Mouse (Mus musculus) CD8-positive naive resting alpha-beta T cell, adult 2 months (primary cell): ENCODE data around the gene Cfap126.
"Not testable (repeated sequence)": the region's sequence is repeated elsewhere in the genome, so short reads cannot be mapped to it uniquely, and the experiment has no call there.

ENCODE experiments used
- DNase-seq, 2 experiments: peaks; one replicate each; pipeline ENCODE4 v3.0.0; 2022; ENCODE audit warnings: low read depth in 2 of 2, low spot score in 2 of 2

Gene Cfap126

GRCm38 (mm10) chr1:171113873-171114299, at the start of gene Cfap126:
Gene Cfap126, plus strand, starts transcription at chr1:171113918.
- peak; percentile 10 to 14 for DNase-seq

- peak; percentile 67 to 68 for DNase-seq
Observed at GRCm38 (mm10) chr1:171064491-171065242, 49.1 kb upstream of the Cfap126 start, which contains the start of gene Fcgr3. Gene Fcgr3, minus strand, starts transcription at chr1:171064935.

DNA sequence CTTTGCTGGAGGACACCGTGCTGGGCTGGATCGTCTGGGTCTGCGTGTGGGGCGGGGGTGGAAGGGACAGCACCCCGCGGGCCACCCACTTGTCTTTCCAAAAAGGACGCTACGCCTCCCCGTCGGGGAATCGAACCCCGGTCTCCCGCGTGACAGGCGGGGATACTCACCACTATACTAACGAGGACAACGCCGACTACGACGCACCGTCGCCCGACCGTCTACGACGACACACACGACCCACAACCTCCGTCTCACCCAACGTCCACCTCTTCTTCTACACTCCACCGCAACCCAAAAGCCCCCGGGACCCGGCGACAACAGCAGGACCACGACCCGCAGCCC, 48.5 kb upstream of the Cfap126 start:
- peak in 1 of 2 experiments; percentile 53 for DNase-seq

DNA sequence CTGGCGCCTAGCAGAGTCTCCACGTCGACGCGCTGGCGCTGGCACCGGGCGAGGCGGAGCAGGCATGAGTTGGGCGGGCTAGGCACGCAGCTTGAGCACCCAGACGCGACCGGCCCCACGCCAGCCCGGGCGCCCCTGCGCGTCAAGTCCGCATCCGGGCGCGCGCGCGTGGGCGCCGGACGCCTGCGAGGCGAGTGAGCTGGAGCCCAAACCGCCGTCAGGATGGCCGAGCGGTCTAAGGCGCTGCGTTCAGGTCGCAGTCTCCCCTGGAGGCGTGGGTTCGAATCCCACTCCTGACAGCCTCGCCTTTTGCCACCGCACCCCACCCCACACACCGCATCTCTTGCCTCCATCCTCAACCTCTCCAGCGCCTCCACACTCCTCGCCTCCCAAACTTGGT, 48.0 kb upstream of the Cfap126 start:
- peak in 1 of 2 experiments; percentile 42 for DNase-seq

GRCm38 (mm10) chr1:171066583-171066982, 47.1 kb upstream of the Cfap126 start:
- DNase-seq, result not testable (repeated sequence)

DNA sequence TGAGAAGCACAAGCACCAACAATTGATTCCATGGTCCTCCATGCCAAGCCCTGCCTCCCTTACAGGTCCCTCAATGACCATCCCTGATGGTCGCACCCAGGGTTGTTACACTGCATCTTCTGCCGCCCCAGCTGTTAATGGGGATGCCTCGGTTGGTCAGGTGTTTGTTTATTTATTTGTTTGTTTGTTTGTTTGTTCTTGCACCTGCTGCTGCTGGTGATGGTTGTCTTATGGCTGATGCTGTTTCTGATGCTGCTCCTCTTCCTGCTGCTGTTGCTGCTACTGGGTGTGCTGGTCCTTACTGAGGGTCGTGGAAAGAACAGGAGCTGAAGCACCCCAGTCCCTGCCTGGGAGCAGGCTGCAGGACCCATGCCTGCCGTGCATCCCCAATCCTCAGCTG, 45.8 kb upstream of the Cfap126 start:
- DNase-seq, result not testable (repeated sequence)

DNA sequence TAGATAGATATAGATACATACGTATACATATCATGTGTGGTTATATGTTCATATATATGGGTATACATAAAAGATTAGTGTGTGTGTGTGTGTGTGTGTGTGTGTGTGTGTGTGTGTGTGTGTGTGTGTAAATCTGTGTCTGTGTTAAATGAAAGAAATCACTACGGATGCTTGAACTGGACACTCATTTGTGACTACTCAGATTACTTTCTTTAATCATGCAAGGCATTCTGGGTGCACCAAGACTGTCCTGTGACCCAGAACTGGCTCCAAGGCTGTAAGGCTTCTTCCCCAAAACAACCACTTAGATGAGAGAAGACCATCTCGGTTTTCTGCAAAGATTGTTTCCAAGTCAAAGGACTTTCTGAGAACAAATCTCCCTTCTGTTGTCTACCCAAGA, 44.2 kb upstream of the Cfap126 start:
- DNase-seq, result not testable (repeated sequence)

DNA sequence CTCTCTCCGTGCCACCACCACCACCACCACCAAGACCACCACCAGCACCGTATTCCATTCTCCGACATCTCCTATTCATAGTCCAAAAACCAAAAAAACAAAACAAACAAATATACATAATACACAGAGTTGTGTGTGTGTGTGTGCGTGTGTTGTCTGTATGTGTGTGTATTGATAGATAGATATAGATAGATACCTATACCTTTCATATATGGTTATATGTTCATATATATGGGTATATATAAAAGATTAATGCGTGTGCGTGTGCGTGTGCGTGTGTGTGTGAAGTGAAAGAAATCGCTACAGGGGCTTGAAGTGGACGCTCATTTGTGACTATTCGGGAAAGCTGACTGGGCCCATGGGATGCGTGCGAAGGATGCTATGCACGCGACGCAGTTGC, 42.8 kb upstream of the Cfap126 start:
- not testable (repeated sequence) for DNase-seq

DNA sequence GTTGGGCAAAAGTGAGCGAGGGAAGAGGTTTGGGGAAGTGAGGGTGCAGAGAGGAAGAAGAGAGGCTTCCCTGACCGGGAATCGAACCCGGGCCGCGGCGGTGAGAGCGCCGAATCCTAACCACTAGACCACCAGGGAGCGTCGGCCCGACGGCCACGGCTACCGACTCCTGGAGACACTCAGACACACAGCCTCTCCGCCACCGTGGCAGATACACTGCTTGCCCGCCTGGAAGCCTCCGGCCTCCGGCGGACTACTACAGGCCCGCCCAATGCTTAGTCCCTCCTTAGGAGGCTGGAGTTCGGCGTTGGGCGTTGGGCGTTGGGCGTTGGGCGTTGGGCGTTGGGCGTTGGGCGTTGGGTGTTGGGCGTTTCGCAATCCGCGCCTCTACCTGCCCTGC, 42.0 kb upstream of the Cfap126 start:
- not testable (repeated sequence) for DNase-seq

- not testable (repeated sequence) for DNase-seq
Observed at GRCm38 (mm10) chr1:171072217-171072616, 41.5 kb upstream of the Cfap126 start.

GRCm38 (mm10) chr1:171074283-171074682, 39.4 kb upstream of the Cfap126 start:
- not testable (repeated sequence) for DNase-seq

DNA sequence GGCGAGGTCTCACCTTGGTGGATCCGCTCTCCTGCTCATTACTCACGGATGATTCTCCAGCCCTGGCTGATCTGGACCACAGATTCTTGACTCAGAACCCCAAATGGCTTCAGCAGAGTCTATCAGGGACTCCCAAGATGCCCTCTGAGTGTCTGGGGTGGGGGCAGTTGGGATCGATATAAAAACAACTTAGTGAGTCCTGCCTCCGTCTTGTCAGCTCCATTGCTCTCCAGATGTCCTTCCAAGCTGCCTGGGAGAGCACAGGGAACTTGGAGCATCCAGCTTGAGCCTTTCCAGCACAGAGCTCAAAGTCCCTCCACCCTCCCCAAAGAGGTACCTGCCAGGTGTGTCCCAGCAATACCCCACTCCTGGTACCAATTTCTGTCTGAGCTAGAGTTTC, 37.5 kb upstream of the Cfap126 start:
- DNase-seq, result not testable (repeated sequence)

DNA sequence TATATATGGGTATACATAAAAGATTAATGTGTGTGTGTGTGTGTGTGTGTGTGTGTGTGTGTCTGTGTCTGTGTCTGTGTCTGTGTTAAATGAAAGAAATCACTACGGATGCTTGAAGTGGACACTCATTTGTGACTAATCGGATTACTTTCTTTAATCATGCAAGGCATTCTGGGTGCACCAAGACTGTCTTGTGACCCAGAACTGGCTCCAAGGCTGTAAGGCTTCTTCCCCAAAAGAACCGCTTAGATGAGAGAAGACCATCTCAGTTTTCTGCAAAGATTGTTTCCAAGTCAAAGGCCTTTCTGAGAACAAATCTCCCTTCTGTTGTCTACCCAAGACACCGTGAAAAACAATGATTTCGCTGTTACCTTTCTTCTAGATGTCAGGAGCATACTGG, 36.5 kb upstream of the Cfap126 start:
- DNase-seq, result not testable (repeated sequence)

DNA sequence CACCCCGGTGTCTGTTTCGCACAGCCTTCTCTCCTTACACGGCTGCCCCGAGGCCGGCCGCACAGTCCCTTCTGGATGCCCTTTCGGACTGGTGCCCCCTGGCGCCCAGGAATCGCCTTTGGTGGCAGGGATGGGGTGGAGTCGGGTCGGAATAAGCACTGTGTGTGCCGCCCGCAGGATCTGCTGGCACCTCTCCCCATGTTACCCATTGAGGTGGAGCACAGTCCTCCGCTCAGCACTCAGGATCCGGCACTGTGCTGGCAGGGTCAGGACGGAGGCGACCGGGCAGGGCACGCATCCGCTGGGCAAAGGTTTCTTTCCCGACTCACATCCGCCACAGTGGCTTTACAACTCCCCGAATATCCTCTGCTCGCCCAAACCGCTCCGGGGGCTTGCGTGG, 35.8 kb upstream of the Cfap126 start:
- not testable (repeated sequence) for DNase-seq

DNA sequence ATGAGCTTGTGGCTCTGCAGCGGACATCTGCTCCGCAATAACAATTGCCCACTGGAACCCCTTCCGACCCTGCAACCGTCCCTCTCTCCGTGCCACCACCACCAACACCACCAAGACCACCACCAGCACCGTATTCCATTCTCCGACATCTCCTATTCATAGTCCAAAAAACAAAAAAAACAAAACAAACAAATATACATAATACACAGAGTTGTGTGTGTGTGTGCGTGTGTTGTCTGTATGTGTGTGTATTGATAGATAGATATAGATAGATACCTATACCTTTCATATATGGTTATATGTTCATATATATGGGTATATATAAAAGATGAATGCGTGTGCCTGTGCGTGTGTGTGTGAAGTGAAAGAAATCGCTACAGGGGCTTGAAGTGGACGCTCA, 35.3 kb upstream of the Cfap126 start:
- DNase-seq, result not testable (repeated sequence)

DNA sequence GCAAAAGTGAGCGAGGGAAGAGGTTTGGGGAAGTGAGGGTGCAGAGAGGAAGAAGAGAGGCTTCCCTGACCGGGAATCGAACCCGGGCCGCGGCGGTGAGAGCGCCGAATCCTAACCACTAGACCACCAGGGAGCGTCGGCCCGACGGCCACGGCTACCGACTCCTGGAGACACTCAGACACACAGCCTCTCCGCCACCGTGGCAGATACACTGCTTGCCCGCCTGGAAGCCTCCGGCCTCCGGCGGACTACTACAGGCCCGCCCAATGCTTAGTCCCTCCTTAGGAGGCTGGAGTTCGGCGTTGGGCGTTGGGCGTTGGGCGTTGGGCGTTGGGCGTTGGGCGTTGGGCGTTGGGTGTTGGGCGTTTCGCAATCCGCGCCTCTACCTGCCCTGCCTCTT, 34.4 kb upstream of the Cfap126 start:
- not testable (repeated sequence) for DNase-seq

DNA sequence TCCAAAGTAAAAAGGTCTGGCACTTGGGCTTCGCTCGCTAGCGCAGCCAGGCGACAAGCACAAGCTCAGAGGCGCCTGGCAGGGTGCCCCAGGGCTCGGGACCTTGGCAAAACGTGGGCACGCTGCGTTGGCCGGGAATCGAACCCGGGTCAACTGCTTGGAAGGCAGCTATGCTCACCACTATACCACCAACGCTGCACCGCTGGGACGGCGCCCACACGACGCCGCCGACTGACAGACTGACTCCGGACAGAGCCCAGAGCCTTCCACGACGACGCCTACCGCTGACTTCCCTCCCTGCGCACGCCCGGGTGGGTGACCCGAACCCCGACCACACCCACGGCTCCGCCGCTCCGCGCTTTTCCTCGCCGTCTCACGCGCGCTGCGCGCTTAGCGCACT, 33.9 kb upstream of the Cfap126 start:
- DNase-seq, result not testable (repeated sequence)

DNA sequence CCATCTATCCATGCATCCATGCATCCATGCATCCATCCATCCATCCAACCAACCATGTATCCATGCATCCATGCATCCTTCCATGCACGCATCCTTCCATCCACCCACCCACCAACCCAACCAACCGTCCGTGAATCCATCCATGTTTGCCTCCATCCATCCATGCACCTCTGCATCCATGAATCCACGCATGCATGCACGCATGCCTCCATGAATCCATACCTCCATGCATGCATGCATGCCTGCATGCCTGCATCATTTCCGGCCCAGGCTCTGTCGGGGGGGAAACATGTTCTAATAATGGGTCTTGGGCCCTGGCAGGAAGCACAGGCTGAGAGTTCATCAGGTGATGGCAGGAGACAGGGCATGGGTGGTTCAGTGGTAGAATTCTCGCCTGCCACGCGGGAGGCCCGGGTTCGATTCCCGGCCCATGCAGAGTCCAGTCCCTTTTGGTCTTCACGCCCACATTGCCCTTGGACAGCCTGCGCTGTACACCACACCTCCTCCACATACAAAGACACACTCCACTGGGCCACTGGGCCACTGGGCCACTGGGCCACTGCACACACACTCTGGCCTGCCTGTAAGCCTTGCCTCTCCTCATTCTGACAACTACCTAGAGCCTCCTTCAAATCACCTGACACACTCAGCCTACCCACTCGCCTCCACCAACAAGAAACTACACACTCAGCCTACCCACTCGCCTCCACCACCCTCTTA, 32.0 kb upstream of the Cfap126 start:
- not testable (repeated sequence) for DNase-seq

GRCm38 (mm10) chr1:171085718-171086117, 28.0 kb upstream of the Cfap126 start:
- no peak for DNase-seq

DNA sequence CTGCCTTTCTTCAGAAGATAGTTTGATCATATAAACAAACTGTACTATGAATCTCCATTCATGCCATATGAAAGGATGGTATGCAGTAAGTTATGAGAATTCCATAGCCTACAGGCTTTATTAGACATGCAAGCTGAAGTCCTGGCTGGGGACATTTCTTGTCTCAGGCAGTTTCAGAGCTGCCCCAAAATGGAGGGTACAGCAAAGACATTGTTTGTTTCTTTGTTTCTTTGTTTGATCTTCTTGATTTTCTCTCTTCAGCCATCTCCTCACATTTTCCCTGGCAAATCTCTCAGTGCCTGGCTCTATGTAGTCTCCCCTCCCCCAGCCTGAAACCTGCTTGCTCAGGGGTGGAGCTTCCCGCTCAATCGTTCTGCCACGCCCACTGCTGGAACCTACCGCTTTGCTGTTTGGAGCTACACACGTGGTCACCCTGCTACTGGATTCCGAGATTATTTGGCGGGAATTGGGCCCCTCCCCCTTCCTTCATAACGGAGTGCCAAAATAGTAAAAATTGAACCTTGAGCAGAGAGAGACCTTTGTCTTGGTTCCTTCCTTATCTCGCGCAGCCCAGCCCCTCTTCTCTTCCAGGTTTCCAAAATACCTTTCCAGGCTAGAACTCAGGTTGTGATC, 25.4 kb upstream of the Cfap126 start:
- not testable (repeated sequence) for DNase-seq

- no peak for DNase-seq
Observed at GRCm38 (mm10) chr1:171089891-171090290, 23.8 kb upstream of the Cfap126 start.

- no peak for DNase-seq
Observed at GRCm38 (mm10) chr1:171090761-171091160, 23.0 kb upstream of the Cfap126 start.
